Mouse (Mus musculus) neural tube, embryonic 11.5 days (tissue): Measurements from ENCODE around the gene Socs4. TPM values are rescaled to one million over a fixed set of nuclear protein-coding genes. Genes with fewer than 3 reads are reported as not detected.

Experiments
- ATAC-seq: fragments of 200-750 bp; cut with Nextera tagmentation; 2 replicates; pipeline ENCODE4 v1.8.0; 2017; ENCODE audit warnings: moderate number of reproducible peaks, mild to moderate bottlenecking, moderate TSS enrichment, moderate library complexity; ENCODE audit not compliant: insufficient read depth, low FRiP score, low TSS enrichment
- DNase-seq: peaks from one replicate; pipeline ENCODE4 v3.0.0-alpha.2; 2015; ENCODE audit warnings: low spot score
- H3K27ac ChIP-seq: fragments of 300-500 bp; sonication (generic); 2 replicates; pipeline ENCODE4 v1.5.1; 2014; ENCODE audit warnings: low read depth, mild to moderate bottlenecking, low read length
- H3K27me3 ChIP-seq: fragments of 300-500 bp; sonication (generic); 2 replicates; pipeline ENCODE4 v1.6.1; 2014; ENCODE audit warnings: mild to moderate bottlenecking, low read length, mixed read lengths; ENCODE audit not compliant: control insufficient read depth, insufficient read depth
- H3K36me3 ChIP-seq: fragments of 300-500 bp; sonication (generic); 2 replicates; pipeline ENCODE4 v1.6.1; 2014; ENCODE audit warnings: mild to moderate bottlenecking, low read length, moderate library complexity, mixed read lengths; ENCODE audit not compliant: control insufficient read depth, insufficient read depth
- H3K4me1 ChIP-seq: fragments of 300-500 bp; sonication (generic); 2 replicates; pipeline ENCODE4 v1.6.1; 2014; ENCODE audit warnings: low read length, mixed read lengths; ENCODE audit not compliant: control insufficient read depth, insufficient read depth
- H3K4me2 ChIP-seq: fragments of 300-500 bp; sonication (generic); 2 replicates; pipeline ENCODE4 v1.6.1; 2014; ENCODE audit warnings: low read depth, mild to moderate bottlenecking, moderate library complexity
- H3K4me3 ChIP-seq: fragments of 300-500 bp; sonication (generic); 2 replicates; pipeline ENCODE4 v1.5.1; 2014; ENCODE audit warnings: low read depth, low read length
- H3K9ac ChIP-seq: fragments of 300-500 bp; sonication (generic); 2 replicates; pipeline ENCODE4 v1.6.1; 2014; ENCODE audit warnings: mild to moderate bottlenecking, low read length
- H3K9me3 ChIP-seq: fragments of 300-500 bp; sonication (generic); 2 replicates; pipeline ENCODE4 v1.6.1; 2016; ENCODE audit warnings: low read length; ENCODE audit not compliant: control insufficient read depth
- WGBS: fragments of 180-500 bp; shearing (Covaris S2); extraction: QIAGEN DNeasy Blood & Tissue Kit; methylation state at CpG from one replicate; pipeline ENCODE4 v1.1.7; 2014; 5-methylcytosine and 5-hydroxymethylcytosine counted together
- polyA plus RNA-seq: library from polyadenylated mRNA; unstranded; fragments of >200 nt; fragmentation: Nextera tagmentation; extraction: Ambion mirVana; gene quantifications from 2 replicates; pipeline ENCODE4 v1.2.1, GENCODE M21; 2014

The Socs4 gene
- polyA plus RNA-seq, 1 experiment from 2014 or later: 5.0 TPM

GRCm38 (mm10) chr14:47276036-47276603 is 611 bp upstream of the Socs4 start:
- ATAC-seq (no peak; the same call in 1 of the 2 replicates), DNase-seq (no peak)
- H3K9ac ChIP-seq: peak overlapping the region; percentile 87
- H3K27ac ChIP-seq: peak overlapping the region; percentile 94
- peaks cover 6% of the 10 kb centered on the region; the same call in 1 of the 2 replicates for H3K4me1 ChIP-seq
- WGBS: 1% methylated on average over 22 of the region's 22 CpGs
- no peaks in the 10 kb centered on the region for H3K27me3 ChIP-seq
- H3K4me2 ChIP-seq: peak overlapping the region; percentile 63
- H3K36me3 ChIP-seq: peaks cover 1% of the 10 kb centered on the region; the same call in 1 of the 2 replicates
- H3K4me3 ChIP-seq: peak overlapping the region; percentile 80
- H3K9me3 ChIP-seq: no peaks in the 10 kb centered on the region

- Histone ChIP-seq H3K4me1 (peaks cover 6% of the 10 kb centered on the region; the same call in 1 of the 2 replicates), H3K9me3 (no peaks in the 10 kb centered on the region), H3K36me3 (no peaks in the 10 kb centered on the region), H3K4me2 (no peak overlapping the region), H3K9ac (no peak overlapping the region), H3K4me3 (no peak overlapping the region), H3K27ac (no peak overlapping the region), H3K27me3 (no peaks in the 10 kb centered on the region)
- WGBS: 69% methylated on average over 2 of the region's 2 CpGs
- no peak for ATAC-seq
- DNase-seq: no peak
Measured at GRCm38 (mm10) chr14:47279058-47279457, 2.3 kb downstream of the Socs4 start.

GRCm38 (mm10) chr14:47281535-47281934 is 4.8 kb downstream of the Socs4 start:
- Histone ChIP-seq H3K4me2 (no peak overlapping the region), H3K4me3 (no peak overlapping the region), H3K27me3 (no peaks in the 10 kb centered on the region), H3K27ac (no peak overlapping the region), H3K36me3 (no peaks in the 10 kb centered on the region), H3K9ac (no peak overlapping the region), H3K9me3 (no peaks in the 10 kb centered on the region), H3K4me1 (0 out of 2 replicates have a peak, but pooled peaks cover 3% of the 10 kb centered on the region)
- no peak for ATAC-seq
- DNase-seq: no peak
- WGBS: 92% methylated on average over 4 of the region's 4 CpGs

DNA sequence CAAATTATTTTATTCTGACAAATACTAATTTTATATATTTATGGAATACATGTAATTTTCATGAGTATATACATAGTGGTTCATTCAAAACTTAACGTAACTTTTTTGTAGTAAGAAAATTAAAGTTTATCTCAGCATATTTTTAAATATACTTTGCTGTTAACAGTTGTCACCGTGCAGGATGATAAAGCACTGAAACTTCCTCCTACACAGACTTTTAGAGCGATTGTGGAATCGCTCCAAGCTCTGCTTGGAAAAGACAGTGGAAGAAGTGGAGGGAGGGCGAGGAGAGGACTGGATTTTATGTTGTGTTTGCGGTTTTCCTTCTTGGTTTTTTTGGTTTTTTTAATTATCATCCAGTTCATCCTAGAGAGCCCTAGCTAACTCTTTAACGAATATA is 6.8 kb downstream of the Socs4 start:
- Histone ChIP-seq H3K4me3 (no peak overlapping the region), H3K4me2 (no peak overlapping the region), H3K9ac (no peak overlapping the region), H3K4me1 (no peaks in the 10 kb centered on the region), H3K9me3 (no peaks in the 10 kb centered on the region), H3K27me3 (no peaks in the 10 kb centered on the region), H3K36me3 (no peaks in the 10 kb centered on the region), H3K27ac (no peak overlapping the region)
- WGBS: 93% methylated on average over 7 of the region's 7 CpGs
- ATAC-seq: no peak
- no peak for DNase-seq

GRCm38 (mm10) chr14:47285271-47285670 is 8.5 kb downstream of the Socs4 start:
- H3K9ac ChIP-seq: no peak overlapping the region
- ATAC-seq (no peak), DNase-seq (no peak)
- WGBS: 96% methylated on average over 2 of the region's 2 CpGs
- H3K36me3 ChIP-seq: no peaks in the 10 kb centered on the region; the same call in 1 of the 2 replicates
- H3K4me1 ChIP-seq: no peaks in the 10 kb centered on the region
- H3K27ac ChIP-seq: no peak overlapping the region
- H3K4me2 ChIP-seq: no peak overlapping the region
- no peak overlapping the region for H3K4me3 ChIP-seq
- no peaks in the 10 kb centered on the region for H3K27me3 ChIP-seq
- no peaks in the 10 kb centered on the region for H3K9me3 ChIP-seq

DNA sequence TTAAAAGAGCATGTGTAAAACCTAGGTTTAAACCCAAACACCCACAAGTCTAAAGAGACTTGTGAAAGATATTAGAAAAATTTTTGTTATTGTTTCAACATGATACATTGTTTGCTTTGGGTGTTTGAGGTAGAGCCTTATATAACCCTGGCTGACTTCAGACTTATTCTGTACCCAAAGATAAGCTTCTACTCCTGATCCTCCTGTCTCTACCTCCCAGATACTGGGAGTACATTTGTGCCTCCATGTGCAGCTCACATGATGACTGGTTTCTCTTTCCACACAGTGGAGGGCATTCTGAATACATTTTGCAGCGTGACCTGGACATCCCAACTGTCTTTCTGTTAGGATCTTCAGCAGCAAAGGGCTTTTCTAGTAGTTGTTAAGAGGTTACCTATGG is 9.5 kb downstream of the Socs4 start:
- DNase-seq: no peak
- Histone ChIP-seq H3K9ac (no peak overlapping the region), H3K36me3 (no peaks in the 10 kb centered on the region; the same call in 1 of the 2 replicates), H3K4me2 (no peak overlapping the region), H3K9me3 (no peaks in the 10 kb centered on the region), H3K4me1 (no peaks in the 10 kb centered on the region), H3K4me3 (no peak overlapping the region), H3K27me3 (no peaks in the 10 kb centered on the region), H3K27ac (no peak overlapping the region)
- no peak for ATAC-seq
- WGBS: 94% methylated on average over 1 of the region's 1 CpGs

DNA sequence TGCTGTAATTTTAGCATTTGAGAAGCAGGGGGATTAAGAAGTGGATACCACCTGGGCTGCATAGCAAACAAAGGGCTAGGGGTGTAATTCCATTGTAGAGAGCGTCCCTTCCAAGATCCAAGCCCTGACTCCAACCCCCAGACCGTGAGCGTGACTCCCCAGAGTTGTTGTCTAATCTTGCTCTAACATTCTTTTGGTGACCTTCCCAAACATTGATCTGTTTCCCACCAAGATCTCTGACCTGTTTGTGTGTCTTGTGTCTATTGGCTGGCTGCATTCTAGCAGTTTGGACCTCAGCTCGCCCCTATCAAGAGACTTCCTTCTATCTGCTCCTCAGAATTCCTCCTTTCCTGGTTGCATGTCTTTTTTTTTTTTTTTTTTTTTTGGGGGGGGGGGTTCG is 10.3 kb downstream of the Socs4 start:
- Histone ChIP-seq H3K36me3 (no peaks in the 10 kb centered on the region; the same call in 1 of the 2 replicates), H3K27me3 (no peaks in the 10 kb centered on the region), H3K4me3 (no peak overlapping the region), H3K4me2 (no peak overlapping the region), H3K27ac (no peak overlapping the region), H3K9ac (no peak overlapping the region), H3K9me3 (no peaks in the 10 kb centered on the region), H3K4me1 (no peaks in the 10 kb centered on the region)
- DNase-seq (no peak), ATAC-seq (no peak)
- WGBS: 90% methylated on average over 5 of the region's 5 CpGs

- Histone ChIP-seq H3K27me3 (no peaks in the 10 kb centered on the region), H3K4me2 (no peak overlapping the region), H3K9ac (no peak overlapping the region), H3K27ac (no peak overlapping the region), H3K9me3 (no peaks in the 10 kb centered on the region), H3K4me1 (no peaks in the 10 kb centered on the region), H3K4me3 (no peak overlapping the region), H3K36me3 (no peaks in the 10 kb centered on the region; the same call in 1 of the 2 replicates)
- DNase-seq: no peak
- no peak for ATAC-seq
- 88% methylated on average over 1 of the region's 1 CpGs for WGBS
Measured at GRCm38 (mm10) chr14:47291772-47292171, 15.0 kb downstream of the Socs4 start.

GRCm38 (mm10) chr14:47294136-47294535 is 17.4 kb downstream of the Socs4 start:
- no peak overlapping the region for H3K4me3 ChIP-seq
- no peak overlapping the region for H3K4me2 ChIP-seq
- no peak overlapping the region for H3K9ac ChIP-seq
- DNase-seq (no peak), ATAC-seq (no peak)
- H3K27me3 ChIP-seq: no peaks in the 10 kb centered on the region
- WGBS: 61% methylated on average over 4 of the region's 4 CpGs
- H3K9me3 ChIP-seq: no peaks in the 10 kb centered on the region
- no peak overlapping the region for H3K27ac ChIP-seq
- no peaks in the 10 kb centered on the region for H3K4me1 ChIP-seq
- H3K36me3 ChIP-seq: no peaks in the 10 kb centered on the region; the same call in 1 of the 2 replicates
